Mouse (Mus musculus) testis, adult 2 months (tissue): Measurements from ENCODE around the gene Dlg2.

Experiments
- CTCF ChIP-seq: fragments of 200-500 bp; IDR thresholded peaks from 2 replicates; pipeline ENCODE4 v1.5.1; 2012; ENCODE audit warnings: low read depth, mild to moderate bottlenecking, inconsistent platforms, low read length, moderate library complexity; ENCODE audit not compliant: control insufficient read depth, insufficient read depth, insufficient replicate concordance
- POLR2A ChIP-seq: fragments of 200-500 bp; IDR thresholded peaks from 2 replicates; pipeline ENCODE4 v1.6.1; 2012; ENCODE audit warnings: low read depth, mild to moderate bottlenecking, inconsistent platforms, low read length, moderate library complexity; ENCODE audit not compliant: control insufficient read depth

GRCm38 (mm10) chr7:91567423-91567822 lies 1091.0 kb downstream of the Dlg2 start:
- TF ChIP-seq CTCF (no peak), POLR2A (no peak)
